Mouse (Mus musculus) small intestine, adult 2 months (tissue): ENCODE measurements around the gene Spns1. TPM values are rescaled to one million over a fixed set of nuclear protein-coding genes. Genes with fewer than 3 reads are reported as not detected.

ENCODE experiments used
- H3K27ac ChIP-seq: fragments of 200-500 bp; 2 replicates; pipeline ENCODE4 v1.5.1; 2012; ENCODE audit warnings: low read depth, low read length, control low read depth, inconsistent platforms; ENCODE audit not compliant: insufficient read depth
- H3K27me3 ChIP-seq: fragments of 200-500 bp; 2 replicates; pipeline ENCODE4 v1.6.1; 2012; ENCODE audit warnings: mild to moderate bottlenecking, moderate library complexity, low read length, inconsistent platforms; ENCODE audit not compliant: control insufficient read depth, insufficient read depth
- H3K36me3 ChIP-seq: fragments of 200-500 bp; 2 replicates; pipeline ENCODE4 v1.6.1; 2012; ENCODE audit warnings: mild to moderate bottlenecking, low read length, control low read depth, inconsistent platforms; ENCODE audit not compliant: control insufficient read depth, insufficient read depth
- H3K4me1 ChIP-seq: fragments of 200-500 bp; 2 replicates; pipeline ENCODE4 v1.6.1; 2012; ENCODE audit warnings: low read length, inconsistent platforms, mixed read lengths; ENCODE audit not compliant: control insufficient read depth, insufficient read depth, insufficient read length
- H3K4me3 ChIP-seq: fragments of 200-500 bp; 2 replicates; pipeline ENCODE4 v1.5.1; 2012; ENCODE audit warnings: low read depth, mild to moderate bottlenecking, control low read depth, inconsistent platforms, low read length, moderate library complexity
- CTCF ChIP-seq: fragments of 200-500 bp; IDR thresholded peaks from 2 replicates; pipeline ENCODE4 v1.5.1; 2012; ENCODE audit warnings: low read depth, mild to moderate bottlenecking, control low read depth, inconsistent platforms, low read length, moderate library complexity, mixed read lengths; ENCODE audit not compliant: insufficient replicate concordance, insufficient read length; ENCODE audit errors: extremely low read depth
- POLR2A ChIP-seq: fragments of 200-500 bp; IDR thresholded peaks from 2 replicates; pipeline ENCODE4 v1.6.1; 2012; ENCODE audit warnings: low read depth, mild to moderate bottlenecking, control low read depth, inconsistent platforms, low read length, moderate library complexity
- WGBS: fragments of 180-500 bp; shearing (Covaris S2); methylation state at CpG from one replicate; pipeline ENCODE4 v1.1.7; 2018; 5-methylcytosine and 5-hydroxymethylcytosine counted together
- polyA plus RNA-seq: library from polyadenylated mRNA; depleted of rRNA; stranded (reverse); fragments of >200 nt; gene quantifications from 2 replicates; pipeline ENCODE4 v1.2.3, GENCODE M21; 2012

Spns1 gene
- polyA plus RNA-seq, 1 experiment, result 149 TPM

DNA sequence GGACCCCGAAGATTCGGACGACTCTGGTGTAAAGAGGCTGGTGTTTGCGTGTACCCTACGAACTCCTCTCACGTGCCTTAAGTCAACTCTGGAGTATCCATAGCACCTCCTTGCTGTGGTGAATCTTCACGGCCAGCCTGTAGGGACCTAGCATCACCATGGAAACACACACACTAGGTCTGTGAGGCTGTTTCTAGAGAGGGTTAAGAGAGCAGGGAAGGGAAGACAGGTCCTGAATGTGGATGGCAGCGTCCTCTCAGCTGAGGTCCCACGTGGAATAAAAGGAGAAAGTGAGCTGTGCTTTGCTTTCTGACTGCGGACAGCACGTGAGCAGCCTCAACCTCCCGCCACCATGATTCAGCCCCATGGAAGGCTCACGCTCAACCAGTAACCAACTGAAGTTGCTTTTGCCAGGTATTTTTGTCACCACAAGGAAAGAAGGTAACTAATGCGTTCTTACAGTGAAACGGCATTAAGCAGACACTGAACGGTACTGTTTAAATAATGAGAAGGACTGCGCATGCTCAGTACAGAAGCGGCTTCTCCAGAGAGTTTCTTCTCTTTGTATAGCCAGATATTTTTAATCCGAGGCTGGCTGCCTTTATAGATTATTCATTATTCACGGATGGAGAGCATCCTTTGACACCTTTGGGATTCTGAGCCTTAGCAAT is 26.4 kb downstream of the Spns1 start:
- Histone ChIP-seq H3K27me3 (no peaks in the 10 kb centered on the region), H3K27ac (no peak overlapping the region), H3K4me1 (no peaks in the 10 kb centered on the region), H3K36me3 (no peaks in the 10 kb centered on the region), H3K4me3 (no peak overlapping the region)
- no peak for TF ChIP-seq POLR2A
- TF ChIP-seq CTCF, result no peak
- 64% methylated on average over 20 of the region's 20 CpGs for WGBS

DNA sequence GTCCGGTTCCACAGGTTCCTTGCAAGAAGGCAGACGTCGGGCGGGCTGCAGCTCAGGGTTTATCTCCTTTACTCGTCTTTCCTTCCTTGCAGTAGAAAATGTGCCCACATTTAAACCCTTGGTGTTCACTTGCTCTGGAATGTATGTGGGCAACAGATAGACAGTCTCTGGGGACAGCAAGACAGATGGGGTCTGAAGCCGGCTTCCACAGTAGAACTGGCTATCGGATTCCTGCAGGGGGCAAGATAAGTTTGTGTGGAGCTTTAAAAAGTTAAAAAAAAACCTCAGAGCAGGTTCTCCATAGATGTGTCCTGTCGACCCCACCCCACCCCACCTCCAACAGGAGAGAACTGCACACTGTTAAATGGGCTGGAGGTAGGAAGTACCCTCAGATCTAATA is 29.0 kb downstream of the Spns1 start:
- Histone ChIP-seq H3K36me3 (no peaks in the 10 kb centered on the region), H3K4me1 (no peaks in the 10 kb centered on the region), H3K4me3 (no peak overlapping the region), H3K27me3 (no peaks in the 10 kb centered on the region), H3K27ac (no peak overlapping the region)
- 56% methylated on average over 8 of the region's 8 CpGs for WGBS
- no peak for TF ChIP-seq CTCF
- no peak for TF ChIP-seq POLR2A

DNA sequence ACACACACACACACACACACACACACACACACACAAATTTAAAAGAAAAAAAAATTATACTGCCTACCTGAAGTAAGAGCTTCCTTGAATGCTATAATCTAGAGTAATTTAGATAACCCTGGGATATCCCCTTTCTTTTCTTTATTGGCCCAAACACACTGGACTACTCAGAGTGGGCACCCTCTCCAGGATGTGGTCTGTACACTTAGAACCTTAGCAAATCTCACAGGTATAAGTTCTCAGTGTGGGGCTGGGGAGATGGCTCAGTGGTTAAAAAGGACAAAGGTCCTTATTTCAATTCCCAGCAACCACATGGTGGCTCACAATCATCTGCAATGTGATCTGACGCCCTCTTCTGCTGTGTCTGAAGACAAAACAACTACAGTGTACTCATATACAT is 30.2 kb downstream of the Spns1 start:
- Histone ChIP-seq H3K4me3 (no peak overlapping the region), H3K27ac (no peak overlapping the region), H3K27me3 (no peaks in the 10 kb centered on the region), H3K36me3 (no peaks in the 10 kb centered on the region), H3K4me1 (no peaks in the 10 kb centered on the region)
- TF ChIP-seq CTCF (no peak), POLR2A (no peak)
- WGBS, result 9% methylated on average over 1 of the region's 1 CpGs

DNA sequence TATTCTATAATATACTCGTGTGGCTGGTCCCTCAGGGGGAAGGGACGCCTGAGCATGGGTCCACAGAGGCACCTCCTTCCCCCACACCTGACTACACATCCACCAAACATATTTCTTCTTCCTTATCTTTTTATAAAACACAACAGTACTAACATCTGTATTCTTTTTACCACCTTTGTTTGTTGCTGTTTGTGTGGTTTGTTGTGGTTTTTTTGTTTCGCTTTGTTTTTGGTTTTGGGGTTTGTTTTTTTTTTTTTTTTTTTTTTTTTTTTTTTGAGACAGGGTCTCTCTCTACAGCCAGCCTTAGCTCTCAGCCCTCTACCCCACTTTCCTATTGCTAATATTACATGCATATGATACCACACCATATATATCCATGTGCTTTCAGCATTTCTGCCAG is 31.3 kb downstream of the Spns1 start:
- H3K4me1 ChIP-seq, result peaks cover 4% of the 10 kb centered on the region; the same call in 1 of the 2 replicates
- WGBS, result 36% methylated on average over 3 of the region's 3 CpGs
- no peak overlapping the region for H3K27ac ChIP-seq
- no peak overlapping the region for H3K4me3 ChIP-seq
- no peaks in the 10 kb centered on the region for H3K27me3 ChIP-seq
- no peak for TF ChIP-seq CTCF
- no peak for TF ChIP-seq POLR2A
- H3K36me3 ChIP-seq, result no peaks in the 10 kb centered on the region

DNA sequence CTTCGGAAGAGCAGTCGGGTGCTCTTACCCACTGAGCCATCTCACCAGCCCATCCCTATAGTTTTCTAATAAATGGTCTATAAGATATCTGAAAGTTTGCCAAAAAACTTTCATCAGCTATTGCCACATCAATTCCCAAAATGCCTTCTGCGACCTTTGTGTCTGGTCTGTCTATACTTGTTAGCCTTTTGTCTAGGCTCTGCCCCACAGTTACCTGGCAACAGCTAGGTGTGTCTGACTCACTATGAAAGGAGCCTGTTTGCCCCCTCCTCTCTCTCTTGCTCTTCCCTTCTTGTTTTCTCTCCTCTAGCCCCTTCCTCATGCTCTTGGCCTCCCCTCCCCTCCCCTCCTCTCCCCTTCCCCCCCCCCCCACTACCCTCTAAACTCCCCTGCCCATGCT is 31.7 kb downstream of the Spns1 start:
- H3K4me3 ChIP-seq, result no peak overlapping the region
- peaks cover 8% of the 10 kb centered on the region; the same call in 1 of the 2 replicates for H3K4me1 ChIP-seq
- no peak for TF ChIP-seq POLR2A
- TF ChIP-seq CTCF, result no peak
- no peaks in the 10 kb centered on the region for H3K36me3 ChIP-seq
- whole genome bisulfite sequencing, result 26% methylated on average over 3 of the region's 3 CpGs
- H3K27ac ChIP-seq, result no peak overlapping the region
- no peaks in the 10 kb centered on the region for H3K27me3 ChIP-seq

DNA sequence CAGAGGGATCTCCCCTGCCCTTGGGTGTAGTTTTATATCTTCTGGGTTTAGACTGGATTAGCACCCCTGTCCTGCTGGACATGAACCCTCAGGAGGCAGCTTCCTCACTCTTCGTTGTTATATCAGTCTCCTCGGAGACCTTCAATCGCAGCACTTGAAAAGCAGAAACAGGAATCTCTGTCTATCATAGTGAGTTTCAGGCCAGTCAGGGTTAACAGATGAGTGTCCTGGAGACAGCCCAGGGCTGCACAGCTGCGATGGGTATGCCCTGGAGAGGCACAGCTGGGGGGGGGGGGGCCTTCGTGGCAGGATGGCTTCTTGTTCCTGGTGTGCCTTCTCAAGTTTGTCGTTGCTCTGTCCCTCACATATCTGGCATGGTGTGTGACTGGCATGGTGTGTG is 36.4 kb downstream of the Spns1 start:
- TF ChIP-seq POLR2A, result no peak
- no peak for TF ChIP-seq CTCF

DNA sequence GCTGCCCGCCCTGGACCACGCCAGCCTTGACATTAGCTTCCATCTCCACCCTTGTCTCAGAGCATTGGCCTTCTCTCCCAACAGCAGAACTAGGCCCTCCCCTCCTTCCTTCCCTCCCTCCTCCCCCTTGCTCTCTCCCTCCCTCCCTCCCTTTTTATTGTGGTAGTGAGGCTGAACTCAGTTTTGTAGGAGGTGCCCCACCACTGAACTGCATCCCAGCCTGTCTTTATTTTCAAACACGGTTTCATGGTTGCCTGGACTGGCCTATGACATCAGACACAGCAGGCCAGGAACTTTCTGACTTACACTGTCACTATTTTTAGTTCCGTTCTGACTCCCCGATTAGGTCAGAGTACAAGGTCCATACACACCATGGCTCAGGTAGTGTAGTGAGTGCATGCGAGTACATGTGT is 37.0 kb downstream of the Spns1 start:
- H3K36me3 ChIP-seq, result no peaks in the 10 kb centered on the region
- no peak overlapping the region for H3K27ac ChIP-seq
- peaks cover 16% of the 10 kb centered on the region for H3K4me1 ChIP-seq
- H3K27me3 ChIP-seq, result no peaks in the 10 kb centered on the region
- no peak for TF ChIP-seq CTCF
- 31% methylated on average over 6 of the region's 6 CpGs for WGBS
- H3K4me3 ChIP-seq, result no peak overlapping the region

More for the DNA sequence above, 36.4 kb downstream of the Spns1 start:
- H3K4me1 ChIP-seq, result peaks cover 16% of the 10 kb centered on the region
- no peaks in the 10 kb centered on the region for H3K27me3 ChIP-seq
- H3K27ac ChIP-seq, result no peak overlapping the region
- WGBS, result 22% methylated on average over 6 of the region's 6 CpGs
- no peak overlapping the region for H3K4me3 ChIP-seq
- no peaks in the 10 kb centered on the region for H3K36me3 ChIP-seq
